Mouse (Mus musculus) hindbrain, embryonic 12.5 days (tissue): ENCODE results near the gene Emc10. TPM values are rescaled to one million over a fixed set of nuclear protein-coding genes. Genes with fewer than 3 reads are reported as not detected.

Source experiments
- ATAC-seq: fragments of 200-750 bp; cut with Nextera tagmentation; 2 replicates; pipeline ENCODE4 v1.8.0; 2017; ENCODE audit warnings: moderate TSS enrichment; ENCODE audit not compliant: low FRiP score
- H3K27ac ChIP-seq: fragments of 300-500 bp; sonication (generic); 2 replicates; pipeline ENCODE4 v1.5.1; 2016; ENCODE audit warnings: mild to moderate bottlenecking
- H3K27me3 ChIP-seq: fragments of 300-500 bp; sonication (generic); 2 replicates; pipeline ENCODE4 v1.6.1; 2016; ENCODE audit warnings: mild to moderate bottlenecking
- H3K36me3 ChIP-seq: fragments of 300-500 bp; sonication (generic); 2 replicates; pipeline ENCODE4 v1.6.1; 2016; ENCODE audit warnings: mild to moderate bottlenecking
- H3K4me1 ChIP-seq: fragments of 300-500 bp; sonication (generic); 2 replicates; pipeline ENCODE4 v1.6.1; 2016
- H3K4me2 ChIP-seq: fragments of 300-500 bp; sonication (generic); replicated peaks from 2 replicates; pipeline ENCODE4 v1.6.1; 2016; ENCODE audit warnings: mild to moderate bottlenecking
- H3K4me3 ChIP-seq: fragments of 300-500 bp; sonication (generic); 2 replicates; pipeline ENCODE4 v1.5.1; 2016; ENCODE audit warnings: mild to moderate bottlenecking
- H3K9ac ChIP-seq: fragments of 300-500 bp; sonication (generic); 2 replicates; pipeline ENCODE4 v1.6.1; 2016; ENCODE audit warnings: mild to moderate bottlenecking, moderate library complexity
- H3K9me3 ChIP-seq: fragments of 300-500 bp; sonication (generic); replicated peaks from 2 replicates; pipeline ENCODE4 v1.6.1; 2016; ENCODE audit warnings: mild to moderate bottlenecking
- WGBS: fragments of 180-500 bp; shearing (Covaris S2); methylation state at CpG from one replicate; pipeline ENCODE4 v1.1.7; 2016; 5-methylcytosine and 5-hydroxymethylcytosine counted together
- polyA plus RNA-seq: library from polyadenylated mRNA; unstranded; fragments of >200 nt; fragmentation: Nextera tagmentation; extraction: Ambion mirVana; gene quantifications from 2 replicates; pipeline ENCODE4 v1.2.1, GENCODE M21; 2016

Emc10 gene
- polyA plus RNA-seq, 1 experiment from 2014 or later, result 142 TPM

DNA sequence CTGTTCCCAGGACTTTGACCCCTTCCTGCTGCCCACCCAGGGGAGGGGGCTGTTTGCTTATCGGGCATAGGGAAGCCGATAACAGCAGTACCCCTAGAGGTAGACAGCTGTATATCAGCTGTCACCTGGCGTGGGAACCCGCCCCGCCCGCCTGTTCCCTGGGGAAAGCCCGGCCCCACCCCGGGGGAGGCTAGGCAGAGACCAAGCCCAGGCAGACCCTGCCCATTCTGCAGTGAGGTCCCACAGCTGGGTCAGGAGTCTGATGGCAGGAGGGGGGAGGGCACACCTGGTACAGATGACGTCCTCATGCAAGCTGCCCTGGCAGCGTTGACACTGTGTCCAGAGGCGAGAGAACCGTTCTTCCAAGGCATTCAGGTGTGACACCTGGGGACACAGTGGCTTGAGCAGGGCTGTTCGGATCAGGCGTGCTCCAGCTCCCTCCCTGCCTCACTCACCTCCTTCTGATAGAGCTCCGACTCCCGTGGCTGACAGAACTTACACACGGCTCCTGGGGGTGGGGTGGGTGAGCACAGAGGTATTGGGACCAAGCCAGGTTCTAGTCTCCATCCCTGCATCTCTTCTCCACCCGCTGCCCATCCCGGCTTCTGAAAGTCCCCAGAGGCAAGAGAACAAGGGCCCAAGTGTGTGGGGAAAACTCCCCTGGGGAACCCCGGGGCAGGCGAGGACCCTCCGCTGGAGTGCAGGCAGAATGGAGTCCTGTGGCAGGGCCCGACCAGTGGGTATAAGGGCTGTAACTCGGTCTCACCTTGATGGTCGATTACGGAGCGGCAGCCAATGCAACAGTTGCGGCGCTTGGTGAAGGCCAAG, 36.8 kb upstream of the Emc10 start:
- no peak for ATAC-seq
- Histone ChIP-seq H3K9ac (no peak overlapping the region), H3K36me3 (peaks cover 51% of the 10 kb centered on the region), H3K9me3 (no peaks in the 10 kb centered on the region), H3K4me1 (peaks cover 1% of the 10 kb centered on the region; the same call in 1 of the 2 replicates), H3K27me3 (peaks cover 16% of the 10 kb centered on the region), H3K27ac (no peak overlapping the region), H3K4me2 (no peak overlapping the region), H3K4me3 (no peak overlapping the region)
- 86% methylated on average over 29 of the region's 29 CpGs for WGBS

DNA sequence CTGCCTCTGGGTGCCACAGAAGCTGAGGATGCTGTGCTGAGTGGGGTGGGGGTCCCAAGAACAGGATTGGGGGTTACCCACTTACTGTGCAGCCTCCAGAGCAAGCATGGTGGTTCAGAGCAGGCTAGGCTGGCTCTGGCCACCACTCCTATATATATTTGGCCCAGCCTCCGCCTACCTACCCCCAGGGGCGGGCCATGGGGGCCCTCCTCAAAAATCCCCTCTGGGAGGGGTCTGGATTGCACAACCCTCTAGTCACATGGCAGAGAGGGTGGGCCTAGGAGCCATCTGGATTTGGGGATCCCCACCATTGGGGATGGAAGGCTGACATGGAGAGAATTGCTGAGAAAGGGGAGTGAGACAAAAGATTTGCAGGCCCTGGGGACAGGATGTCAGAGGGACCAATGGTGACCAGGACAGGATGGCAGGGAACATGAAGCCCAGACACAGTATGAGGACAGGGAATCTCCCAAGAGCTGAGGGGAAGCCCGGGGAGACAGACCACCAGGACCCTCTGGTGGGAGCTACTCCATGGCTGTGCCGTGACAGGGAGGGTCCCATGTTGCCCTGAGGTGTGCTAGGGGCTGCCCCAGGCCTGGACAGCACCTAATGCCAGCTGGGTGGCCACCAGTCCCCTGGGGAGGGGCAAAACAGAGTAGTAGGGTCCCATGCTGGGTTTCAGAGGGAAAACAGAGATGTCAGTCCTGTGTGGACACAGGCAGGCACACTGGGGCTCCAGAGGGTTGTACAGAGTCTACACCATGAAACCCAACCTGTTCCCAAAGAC, 35.8 kb upstream of the Emc10 start, which contains the start of gene Spib:
Gene Spib, minus strand, starts transcription at position 126 of the 787 bp plus-strand sequence.
- no peak within 1 kb of the TSS for H3K27ac ChIP-seq
- WGBS, result 81% methylated on average over 4 of the region's 4 CpGs
- no peak within 1 kb of the TSS for H3K4me2 ChIP-seq
- H3K9ac ChIP-seq, result 0 out of 2 replicates have a peak within 1 kb of the TSS, but pooled peaks have one; percentile 9
- H3K9me3 ChIP-seq, result no peaks in the 10 kb centered on the region
- peaks cover 43% of the 10 kb centered on the region for H3K36me3 ChIP-seq
- ATAC-seq, result no peak
- H3K4me1 ChIP-seq, result peaks cover 8% of the 10 kb centered on the region
- H3K27me3 ChIP-seq, result peaks cover 24% of the 10 kb centered on the region
- no peak within 1 kb of the TSS for H3K4me3 ChIP-seq

DNA sequence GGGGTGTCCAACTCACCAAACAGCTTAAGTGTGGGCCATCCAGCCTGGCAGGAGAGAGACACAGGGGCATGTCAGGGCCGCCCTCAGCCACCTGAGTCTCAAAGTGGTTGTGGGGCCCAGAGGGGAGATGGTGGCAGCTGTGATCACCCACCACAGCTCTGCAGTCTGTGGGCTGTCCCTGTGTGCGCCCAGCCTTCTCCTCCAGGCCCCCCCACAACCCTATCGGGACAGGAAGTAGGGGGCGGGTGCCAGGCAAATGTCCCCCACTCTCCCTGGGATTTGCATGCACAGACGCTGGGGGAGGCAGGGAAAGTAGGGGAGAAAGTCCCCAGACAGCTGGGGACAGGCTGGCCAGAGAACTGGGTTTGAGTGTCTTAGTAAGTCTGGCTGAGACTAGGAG, 34.9 kb upstream of the Emc10 start:
- H3K4me2 ChIP-seq, result no peak overlapping the region
- H3K9ac ChIP-seq, result no peak overlapping the region
- WGBS, result 50% methylated on average over 5 of the region's 5 CpGs
- no peak overlapping the region for H3K27ac ChIP-seq
- no peaks in the 10 kb centered on the region for H3K9me3 ChIP-seq
- ATAC-seq, result no peak
- peaks cover 8% of the 10 kb centered on the region for H3K4me1 ChIP-seq
- H3K27me3 ChIP-seq, result peaks cover 32% of the 10 kb centered on the region
- H3K36me3 ChIP-seq, result peaks cover 34% of the 10 kb centered on the region
- H3K4me3 ChIP-seq, result no peak overlapping the region

DNA sequence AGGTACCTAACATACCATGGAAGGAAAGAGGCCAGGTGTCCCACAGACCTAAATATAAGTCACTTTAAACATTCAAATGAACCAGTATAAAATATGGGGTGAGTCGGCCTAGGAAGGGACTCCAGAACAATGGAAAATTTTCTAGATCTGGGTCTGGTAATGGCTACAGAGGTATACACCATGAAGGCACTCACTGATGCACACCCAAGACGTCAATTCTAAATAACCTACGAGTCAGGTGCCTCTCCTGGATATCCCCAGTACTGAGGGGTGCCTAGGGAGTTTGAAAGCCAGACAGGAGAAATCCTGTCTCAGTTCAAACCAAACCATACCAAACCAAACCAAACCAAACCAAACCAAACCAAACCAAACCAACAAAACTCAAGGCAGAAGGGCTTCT, 34.2 kb upstream of the Emc10 start:
- Histone ChIP-seq H3K27ac (no peak overlapping the region), H3K4me3 (no peak overlapping the region), H3K9me3 (no peaks in the 10 kb centered on the region), H3K9ac (no peak overlapping the region), H3K27me3 (peaks cover 38% of the 10 kb centered on the region), H3K4me1 (peaks cover 8% of the 10 kb centered on the region), H3K36me3 (peaks cover 28% of the 10 kb centered on the region), H3K4me2 (no peak overlapping the region)
- WGBS, result 78% methylated on average over 3 of the region's 3 CpGs
- ATAC-seq, result no peak

DNA sequence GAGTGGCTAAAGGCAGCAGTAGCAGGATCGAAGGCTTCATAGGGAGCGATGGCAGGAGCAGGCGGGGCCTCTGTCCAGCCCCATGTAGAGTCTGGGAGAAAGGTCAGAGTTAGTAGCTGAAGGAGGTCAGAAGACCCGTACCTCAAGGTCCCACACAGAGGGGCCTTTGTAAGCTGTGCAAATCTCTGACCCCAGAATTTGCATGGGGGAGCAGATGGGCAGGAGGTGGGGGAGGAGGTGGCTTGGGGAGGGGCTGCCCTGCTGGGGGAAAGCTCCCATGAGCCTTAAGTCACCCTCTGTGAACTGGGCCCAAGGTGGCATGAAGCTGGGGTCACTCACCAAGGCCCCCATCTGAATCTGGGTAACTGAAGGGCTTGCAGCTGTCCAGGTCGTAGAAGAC, 33.2 kb upstream of the Emc10 start:
- 59% methylated on average over 5 of the region's 5 CpGs for WGBS
- Histone ChIP-seq H3K4me1 (peaks cover 15% of the 10 kb centered on the region), H3K9me3 (no peaks in the 10 kb centered on the region), H3K27ac (no peak overlapping the region), H3K4me2 (no peak overlapping the region), H3K9ac (no peak overlapping the region), H3K4me3 (no peak overlapping the region), H3K27me3 (peaks cover 48% of the 10 kb centered on the region), H3K36me3 (peaks cover 20% of the 10 kb centered on the region)
- no peak for ATAC-seq

DNA sequence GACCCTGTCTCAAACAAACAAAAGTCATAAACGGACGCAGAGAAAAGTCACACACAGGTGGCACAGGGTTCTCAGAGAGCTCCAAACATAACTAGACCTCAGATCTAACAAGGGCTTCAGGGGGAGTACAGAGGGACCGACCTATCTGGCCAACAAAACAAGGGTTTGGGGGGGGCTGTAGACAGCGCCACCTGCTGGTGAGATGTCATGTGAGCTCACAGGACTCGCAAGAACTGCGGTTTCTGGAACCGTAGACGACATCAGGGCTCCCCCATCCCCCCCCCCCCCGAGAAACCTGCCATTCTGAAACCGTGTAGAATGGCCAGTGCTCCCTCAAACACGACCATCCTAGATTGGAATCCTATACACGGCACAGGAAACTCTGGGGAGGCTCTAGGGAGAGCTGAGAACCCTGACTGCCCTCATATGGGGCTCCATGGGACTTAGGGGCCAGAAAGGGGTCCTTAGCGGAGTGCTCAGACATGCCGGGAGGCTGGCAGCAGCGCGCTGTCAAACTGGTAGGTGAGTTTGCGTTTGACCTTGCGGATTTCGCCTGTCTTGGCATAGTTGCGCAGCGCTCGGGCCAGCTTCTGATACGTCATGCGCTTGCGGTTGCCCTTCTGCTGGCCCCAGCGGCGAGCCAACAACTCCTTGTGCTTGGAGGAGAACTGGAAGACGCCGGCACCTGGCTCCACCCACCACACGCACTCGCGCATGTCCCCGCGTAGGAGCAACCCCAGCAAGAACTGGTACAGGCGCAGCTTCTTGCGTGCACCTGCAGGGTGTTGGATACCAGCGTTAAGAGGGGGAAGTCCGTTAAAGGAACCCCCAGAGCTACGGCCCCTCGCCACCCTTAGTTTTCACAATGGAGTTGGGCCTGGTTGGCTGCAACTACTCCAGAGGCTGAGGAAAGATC, 31.4 kb upstream of the Emc10 start:
- H3K9ac ChIP-seq, result peak overlapping the region; percentile 36
- peak overlapping the region; percentile 58 for H3K4me2 ChIP-seq
- ATAC-seq, result 0 out of 2 replicates have a peak, but pooled peaks have one; percentile 23
- 0 out of 2 replicates have a peak, but pooled peaks cover 2% of the 10 kb centered on the region for H3K36me3 ChIP-seq
- peaks cover 15% of the 10 kb centered on the region for H3K4me1 ChIP-seq
- no peaks in the 10 kb centered on the region for H3K9me3 ChIP-seq
- 6% methylated on average over 40 of the region's 40 CpGs for WGBS
- H3K27ac ChIP-seq, result no peak overlapping the region
- H3K27me3 ChIP-seq, result peaks cover 66% of the 10 kb centered on the region
- peak overlapping the region; percentile 22 for H3K4me3 ChIP-seq

DNA sequence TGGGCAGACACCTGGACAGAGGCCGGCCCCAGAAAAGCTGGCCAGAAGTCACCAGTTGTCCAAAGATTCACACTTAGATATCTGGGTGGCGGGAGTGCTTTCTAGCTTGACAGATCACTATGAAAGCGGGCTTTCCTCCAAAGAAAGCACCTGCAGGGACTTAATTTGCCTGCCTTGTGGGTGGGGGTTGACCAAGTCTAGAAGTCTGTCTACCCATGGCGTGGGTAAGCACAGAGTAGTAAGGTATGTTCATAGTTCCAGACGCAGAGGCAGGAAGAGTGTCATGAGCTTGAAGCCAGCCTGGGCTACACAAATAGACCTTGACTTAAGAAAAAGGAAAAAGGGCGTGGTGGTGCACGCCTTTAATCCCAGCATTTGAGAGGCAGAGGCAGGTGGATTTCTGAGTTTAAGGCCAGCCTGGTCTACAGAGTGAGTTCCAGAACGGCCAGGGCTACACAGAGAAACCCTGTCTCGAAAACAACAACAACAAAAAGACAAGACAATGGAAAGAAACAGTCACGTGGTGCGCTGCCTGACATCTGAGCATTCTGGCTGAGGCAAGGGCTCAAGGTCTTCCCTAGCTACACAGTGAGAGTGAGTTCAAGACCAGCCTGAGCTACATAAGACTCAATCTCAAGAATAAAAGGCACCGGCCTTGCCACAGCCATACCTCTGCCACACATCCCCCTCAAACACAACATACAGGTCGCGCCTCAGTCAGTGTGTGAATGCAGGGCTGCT, 30.3 kb upstream of the Emc10 start:
- H3K4me3 ChIP-seq, result no peak overlapping the region
- H3K36me3 ChIP-seq, result no peaks in the 10 kb centered on the region
- H3K9ac ChIP-seq, result no peak overlapping the region
- H3K4me1 ChIP-seq, result peaks cover 16% of the 10 kb centered on the region
- no peak overlapping the region for H3K27ac ChIP-seq
- no peak for ATAC-seq
- peaks cover 77% of the 10 kb centered on the region for H3K27me3 ChIP-seq
- WGBS, result 88% methylated on average over 14 of the region's 14 CpGs
- H3K4me2 ChIP-seq, result no peak overlapping the region
- H3K9me3 ChIP-seq, result no peaks in the 10 kb centered on the region

DNA sequence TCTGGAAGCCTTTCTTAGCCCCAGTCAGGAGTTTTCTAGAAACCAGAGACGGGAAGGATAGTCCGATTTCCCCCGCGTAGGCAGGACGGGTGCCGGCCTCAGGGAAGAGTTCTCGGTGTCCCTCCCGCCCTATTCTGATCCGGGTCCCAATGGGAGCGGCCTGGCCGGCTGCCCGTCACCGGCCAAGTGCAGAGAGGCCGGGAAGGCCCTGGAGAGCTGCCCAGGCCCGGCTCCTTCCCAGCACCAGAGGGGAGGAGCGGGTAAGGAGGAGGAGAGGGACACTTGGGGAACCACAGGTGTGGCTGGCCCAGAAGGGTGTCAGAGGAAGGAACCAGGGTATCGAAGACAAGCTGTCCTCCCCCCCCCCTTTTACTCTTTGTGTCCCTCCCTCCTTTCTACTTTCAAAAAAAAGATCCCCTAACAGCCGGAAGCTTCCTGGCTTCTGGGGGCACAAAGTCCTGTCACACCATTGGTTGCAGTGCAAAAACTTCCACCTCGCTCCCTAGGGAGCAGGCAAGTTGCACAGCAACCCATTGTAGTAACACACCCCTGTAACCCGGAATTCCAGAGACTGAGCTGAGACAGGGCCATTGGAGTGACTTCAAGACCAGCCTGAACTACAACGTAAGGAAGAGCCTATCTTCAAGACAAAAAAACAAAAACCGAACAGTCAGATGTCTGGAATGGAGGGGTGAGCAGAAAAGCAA, 28.9 kb upstream of the Emc10 start:
- no peak overlapping the region for H3K27ac ChIP-seq
- peaks cover 88% of the 10 kb centered on the region for H3K27me3 ChIP-seq
- H3K4me1 ChIP-seq, result peaks cover 17% of the 10 kb centered on the region
- H3K9me3 ChIP-seq, result no peaks in the 10 kb centered on the region
- no peaks in the 10 kb centered on the region for H3K36me3 ChIP-seq
- peak overlapping the region; percentile 38; the same call in 1 of the 2 replicates for H3K9ac ChIP-seq
- peak overlapping the region; percentile 30 for H3K4me2 ChIP-seq
- no peak for ATAC-seq
- H3K4me3 ChIP-seq, result no peak overlapping the region
- 16% methylated on average over 21 of the region's 22 CpGs for WGBS

DNA sequence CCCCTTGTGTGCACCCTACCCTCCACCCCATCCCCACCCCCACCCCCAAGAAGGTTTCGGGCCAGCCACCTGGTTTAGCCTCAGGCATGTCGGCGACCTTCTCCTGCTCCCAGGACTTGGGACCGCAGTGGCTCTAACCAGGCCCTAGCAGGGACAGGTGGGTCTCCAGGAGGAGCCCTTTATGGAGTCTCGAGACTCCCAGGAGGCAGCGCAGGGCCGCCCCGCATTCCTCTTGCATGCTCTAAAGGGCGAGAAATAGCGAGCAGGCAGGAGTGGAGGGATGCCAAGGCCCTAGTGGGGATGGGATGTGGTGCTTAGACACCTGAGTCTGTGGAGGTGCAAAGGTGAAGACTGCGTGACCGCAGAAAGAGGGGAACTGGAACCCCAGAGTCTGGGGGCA, 28.2 kb upstream of the Emc10 start, which contains the start of gene Mybpc2:
Gene Mybpc2, minus strand, starts transcription at position 155 of the 400 bp plus-strand sequence.
- peaks cover 17% of the 10 kb centered on the region for H3K4me1 ChIP-seq
- peak within 1 kb of the TSS; percentile 38; the same call in 1 of the 2 replicates for H3K9ac ChIP-seq
- no peak within 1 kb of the TSS for H3K4me3 ChIP-seq
- H3K27ac ChIP-seq, result no peak within 1 kb of the TSS
- 37% methylated on average over 12 of the region's 12 CpGs for WGBS
- H3K36me3 ChIP-seq, result no peaks in the 10 kb centered on the region
- H3K4me2 ChIP-seq, result peak within 1 kb of the TSS; percentile 30
- ATAC-seq, result no peak
- H3K9me3 ChIP-seq, result no peaks in the 10 kb centered on the region
- peaks cover 86% of the 10 kb centered on the region for H3K27me3 ChIP-seq

DNA sequence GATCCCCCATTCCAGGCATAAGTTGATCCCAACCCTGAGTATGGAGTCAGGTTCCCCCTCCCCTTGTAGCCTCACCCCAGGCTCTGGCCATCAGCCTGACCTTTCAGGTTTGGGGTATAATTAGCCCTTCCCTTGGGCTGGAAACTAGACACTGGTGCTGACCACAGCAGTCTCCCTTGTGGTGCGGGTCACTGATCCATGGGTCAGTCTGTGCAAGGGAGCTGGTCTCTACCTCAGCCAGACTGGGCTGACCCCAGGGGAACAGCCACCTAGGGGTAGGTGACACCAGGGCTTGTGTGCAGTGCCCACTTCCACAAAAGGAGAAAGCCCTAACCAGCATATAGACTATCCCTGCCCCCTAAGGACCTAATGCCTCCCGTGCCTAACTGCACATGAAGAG, 26.7 kb upstream of the Emc10 start:
- Histone ChIP-seq H3K27ac (no peak overlapping the region), H3K9me3 (no peaks in the 10 kb centered on the region), H3K36me3 (no peaks in the 10 kb centered on the region), H3K4me3 (no peak overlapping the region), H3K9ac (no peak overlapping the region), H3K4me2 (no peak overlapping the region), H3K27me3 (peaks cover 74% of the 10 kb centered on the region), H3K4me1 (peaks cover 15% of the 10 kb centered on the region)
- no peak for ATAC-seq
- WGBS, result 87% methylated on average over 2 of the region's 2 CpGs

DNA sequence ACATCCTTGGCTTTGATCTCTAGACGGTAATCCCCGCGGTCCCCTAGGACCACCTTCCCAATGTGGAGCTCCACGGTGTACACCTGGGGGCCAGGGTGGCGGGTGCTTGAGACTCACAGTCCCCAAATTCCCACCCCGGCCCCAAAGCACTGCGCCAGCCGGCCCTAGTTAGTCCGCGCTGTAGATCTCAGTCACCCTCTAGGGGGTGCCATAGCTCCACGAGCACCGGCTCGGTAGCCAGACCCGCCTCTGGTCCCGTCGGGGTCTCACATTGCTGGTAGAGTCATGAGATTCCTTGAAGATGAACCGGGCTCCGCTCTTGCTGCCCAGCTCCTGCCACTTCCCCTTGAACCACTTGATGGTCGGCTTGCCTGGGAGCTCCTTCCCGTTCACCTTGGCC, 25.4 kb upstream of the Emc10 start:
- ATAC-seq, result peak; percentile 59; the same call in 1 of the 2 replicates
- Histone ChIP-seq H3K27ac (no peak overlapping the region), H3K4me1 (peaks cover 9% of the 10 kb centered on the region), H3K27me3 (peaks cover 70% of the 10 kb centered on the region), H3K4me2 (peak overlapping the region; percentile 30), H3K4me3 (no peak overlapping the region), H3K9me3 (no peaks in the 10 kb centered on the region), H3K9ac (no peak overlapping the region), H3K36me3 (no peaks in the 10 kb centered on the region)
- WGBS, result 4% methylated on average over 20 of the region's 20 CpGs
